Mouse (Mus musculus) heart, adult 2 months (tissue): ENCODE measurements at regions not wholly inside any gene's neighbourhood (a gene's known extent, or its start where the extent isn't known, plus 50 kb on each side); places are given as distances from the start of the nearest gene placed in this dataset.

ENCODE experiments used
- DNase-seq, 2 experiments: peaks; one replicate each; pipeline ENCODE4 v3.0.0; 2021
- H3K27ac ChIP-seq: fragments of 200-600 bp; 2 replicates; pipeline ENCODE4 v1.8.1; 2022
- H3K27me3 ChIP-seq: fragments of 200-500 bp; 2 replicates; pipeline ENCODE4 v1.6.1; 2012; ENCODE audit warnings: mild to moderate bottlenecking, low read length, inconsistent platforms, mixed read lengths; ENCODE audit not compliant: control insufficient read depth, insufficient read depth
- H3K36me3 ChIP-seq: fragments of 200-500 bp; 2 replicates; pipeline ENCODE4 v1.6.1; 2012; ENCODE audit warnings: low read length, inconsistent platforms; ENCODE audit not compliant: control insufficient read depth, insufficient read depth
- H3K4me1 ChIP-seq: fragments of 200-500 bp; 2 replicates; pipeline ENCODE4 v1.6.1; 2011; ENCODE audit warnings: low read length; ENCODE audit not compliant: control insufficient read depth, insufficient read depth
- H3K4me3 ChIP-seq: fragments of 200-600 bp; 2 replicates; pipeline ENCODE4 v1.8.1; 2022
- H3K79me2 ChIP-seq: fragments of 200-500 bp; replicated peaks from 2 replicates; pipeline ENCODE4 v1.6.1; 2012; ENCODE audit warnings: mild to moderate bottlenecking, inconsistent platforms, low read length, moderate library complexity, mixed read lengths; ENCODE audit not compliant: control insufficient read depth, insufficient read depth
- H3K9ac ChIP-seq: fragments of 200-500 bp; 2 replicates; pipeline ENCODE4 v1.6.1; 2012; ENCODE audit warnings: low read depth, mild to moderate bottlenecking, control low read depth, inconsistent platforms, low read length, mixed read lengths
- CTCF ChIP-seq: fragments of 200-600 bp; IDR thresholded peaks from 2 replicates; pipeline ENCODE4 v1.8.1; 2022; ENCODE audit warnings: antibody characterized with exemption, mild to moderate bottlenecking, moderate library complexity
- EP300 ChIP-seq: fragments of 200-500 bp; IDR thresholded peaks from 2 replicates; pipeline ENCODE4 v1.6.1; 2011; ENCODE audit warnings: low read depth, low read length, control low read depth; ENCODE audit not compliant: insufficient read depth
- POLR2A ChIP-seq: fragments of 200-500 bp; IDR thresholded peaks from 2 replicates; pipeline ENCODE4 v1.6.1; 2011; ENCODE audit warnings: mild to moderate bottlenecking, low read depth, low read length, control low read depth; ENCODE audit not compliant: insufficient read depth
- WGBS: fragments of 180-500 bp; shearing (Covaris S2); methylation state at CpG from one replicate; pipeline ENCODE4 v1.1.7; 2018; 5-methylcytosine and 5-hydroxymethylcytosine counted together
- intact Hi-C: fragments of 180-260 bp; cut with DNase I; formaldehyde crosslinking; loops from one replicate; pipeline ENCODE4 v1.15.1; 2025

GRCm38 (mm10) chr19:35890191-35890590 lies 167.1 kb downstream of the Htr7 start:
- Histone ChIP-seq H3K79me2 (no peaks in the 10 kb centered on the region), H3K27ac (no peak overlapping the region), H3K4me3 (no peak overlapping the region), H3K4me1 (no peaks in the 10 kb centered on the region), H3K9ac (no peak overlapping the region), H3K27me3 (no peaks in the 10 kb centered on the region), H3K36me3 (no peaks in the 10 kb centered on the region)
- DNase-seq: no peak
- WGBS: 74% methylated on average over 4 of the region's 4 CpGs
- intact Hi-C loops: no loop called here
- TF ChIP-seq CTCF: no peak
- no peak for TF ChIP-seq POLR2A
- no peak for TF ChIP-seq EP300

DNA sequence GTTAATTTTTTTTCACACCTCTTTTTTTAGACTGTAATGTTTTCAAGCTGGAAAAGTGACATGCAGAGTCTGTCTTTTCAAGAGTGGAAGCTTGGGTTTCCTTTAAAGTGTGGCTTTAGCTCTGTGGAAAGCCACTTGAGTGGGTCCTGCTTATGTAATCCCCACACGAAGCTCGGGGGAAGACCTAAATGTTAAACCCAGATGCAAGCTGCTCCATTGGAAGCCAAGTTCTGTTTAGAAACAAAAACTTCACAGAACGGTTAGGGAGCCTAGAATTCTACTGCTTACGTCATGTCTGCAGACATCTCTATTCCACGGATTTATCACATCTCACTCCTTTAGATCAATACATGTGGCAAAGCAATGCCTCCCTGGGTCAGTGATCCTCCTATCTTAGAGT lies 171.0 kb downstream of the Htr7 start:
- intact Hi-C loops: no loop called here
- no peak for TF ChIP-seq EP300
- no peak for TF ChIP-seq POLR2A
- no peak for TF ChIP-seq CTCF
- Histone ChIP-seq H3K79me2 (no peaks in the 10 kb centered on the region), H3K4me3 (no peak overlapping the region), H3K27ac (no peak overlapping the region), H3K27me3 (no peaks in the 10 kb centered on the region), H3K4me1 (no peaks in the 10 kb centered on the region), H3K9ac (no peak overlapping the region), H3K36me3 (no peaks in the 10 kb centered on the region)
- no peak for DNase-seq
- whole genome bisulfite sequencing: 68% methylated on average over 5 of the region's 5 CpGs

DNA sequence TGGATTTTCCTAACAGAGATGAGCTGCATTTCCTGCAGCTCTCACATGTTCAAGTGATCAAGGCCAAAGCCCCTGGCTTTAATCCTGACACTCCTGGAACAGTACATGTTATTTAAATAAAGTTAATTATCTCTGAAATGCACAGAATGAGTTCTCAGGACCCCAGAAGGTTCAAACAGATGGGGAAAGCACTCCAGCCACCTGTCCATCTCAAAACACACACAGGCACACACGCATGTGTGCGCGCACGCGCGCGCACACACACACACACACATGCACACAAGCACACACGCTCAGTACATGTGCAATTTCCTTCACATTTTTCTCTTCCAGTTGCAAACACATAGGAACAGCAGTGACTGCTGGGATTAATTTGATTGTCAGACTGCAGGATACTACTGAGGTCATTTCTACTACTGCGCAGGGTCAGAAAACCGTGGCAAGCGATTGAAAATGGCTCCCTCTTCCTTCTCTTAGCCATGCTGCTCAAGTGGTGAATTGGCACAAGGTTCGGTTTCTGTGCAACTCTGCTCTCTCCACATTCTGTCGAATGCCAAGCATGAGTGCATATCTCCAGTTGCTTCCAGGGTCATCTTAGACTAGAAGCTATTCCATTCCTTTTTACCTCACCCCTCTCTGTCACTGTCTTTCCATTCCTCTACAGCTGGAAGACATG lies 175.4 kb downstream of the Htr7 start:
- TF ChIP-seq CTCF (no peak), POLR2A (no peak), EP300 (no peak)
- Histone ChIP-seq H3K36me3 (no peaks in the 10 kb centered on the region), H3K27me3 (no peaks in the 10 kb centered on the region), H3K79me2 (no peaks in the 10 kb centered on the region), H3K4me1 (no peaks in the 10 kb centered on the region), H3K9ac (no peak overlapping the region), H3K4me3 (no peak overlapping the region), H3K27ac (no peak overlapping the region)
- no peak for DNase-seq
- intact Hi-C loops: no loop called here
- WGBS: 87% methylated on average over 13 of the region's 13 CpGs

DNA sequence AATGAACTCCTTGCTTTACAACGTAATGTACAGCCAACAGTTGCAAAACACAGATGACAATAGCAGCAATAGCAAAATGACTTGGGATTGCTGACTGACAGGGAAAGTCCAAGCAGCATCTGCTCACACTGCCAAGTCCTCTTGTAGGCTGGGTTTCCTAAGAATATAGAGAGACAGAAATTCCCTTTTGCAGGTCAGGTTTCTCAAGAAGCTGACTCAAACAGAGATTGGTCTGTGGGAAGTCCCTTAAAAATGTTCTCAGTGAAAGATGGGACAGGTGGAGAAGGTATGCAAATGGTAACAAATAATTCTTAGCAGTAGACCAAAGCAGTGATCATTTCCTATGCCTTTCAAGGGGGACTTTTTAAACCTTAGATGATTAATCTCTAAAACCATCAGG lies 181.8 kb downstream of the Htr7 start:
- TF ChIP-seq POLR2A (no peak), EP300 (no peak), CTCF (no peak)
- no peak for DNase-seq
- Histone ChIP-seq H3K4me1 (no peaks in the 10 kb centered on the region), H3K36me3 (no peaks in the 10 kb centered on the region), H3K27me3 (no peaks in the 10 kb centered on the region), H3K79me2 (no peaks in the 10 kb centered on the region), H3K4me3 (no peak overlapping the region), H3K27ac (no peak overlapping the region), H3K9ac (no peak overlapping the region)
- intact Hi-C loops: no loop called here
- WGBS: 44% methylated on average over 1 of the region's 1 CpGs

- no peak for DNase-seq
- 52% methylated on average over 4 of the region's 4 CpGs for WGBS
- Histone ChIP-seq H3K27me3 (no peaks in the 10 kb centered on the region), H3K36me3 (no peaks in the 10 kb centered on the region), H3K79me2 (no peaks in the 10 kb centered on the region), H3K4me1 (no peaks in the 10 kb centered on the region), H3K27ac (no peak overlapping the region), H3K4me3 (no peak overlapping the region), H3K9ac (no peak overlapping the region)
- intact Hi-C loops: no loop called here
- TF ChIP-seq POLR2A (no peak), CTCF (no peak), EP300 (no peak)
Measured at GRCm38 (mm10) chr19:35870720-35871119, 186.6 kb downstream of the Htr7 start.

DNA sequence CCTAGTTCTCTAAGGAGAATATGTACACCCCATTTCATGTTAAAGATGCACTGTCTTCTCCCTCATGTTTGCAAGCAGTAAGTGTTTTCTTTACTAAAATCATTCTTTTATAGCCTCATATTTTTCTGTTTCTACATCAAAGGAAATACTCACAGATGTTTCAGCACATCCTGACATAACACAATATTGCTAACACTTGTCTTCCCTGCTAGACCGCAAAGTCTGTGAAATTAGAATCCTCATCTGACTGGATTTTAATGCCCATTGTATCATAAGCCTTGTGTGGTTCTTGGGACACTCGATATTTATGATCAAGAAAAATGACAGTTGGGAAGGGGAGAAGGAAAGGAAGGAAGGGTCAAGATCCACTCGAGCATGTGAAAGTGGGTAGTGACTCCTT lies 188.8 kb downstream of the Htr7 start:
- Histone ChIP-seq H3K79me2 (no peaks in the 10 kb centered on the region), H3K4me1 (no peaks in the 10 kb centered on the region), H3K27me3 (no peaks in the 10 kb centered on the region), H3K36me3 (no peaks in the 10 kb centered on the region), H3K4me3 (no peak overlapping the region), H3K9ac (no peak overlapping the region), H3K27ac (no peak overlapping the region)
- 73% methylated on average over 3 of the region's 3 CpGs for WGBS
- no peak for TF ChIP-seq POLR2A
- TF ChIP-seq CTCF: no peak
- TF ChIP-seq EP300: no peak
- intact Hi-C loops: no loop called here
- DNase-seq: no peak
